Mouse (Mus musculus) small intestine, adult 2 months (tissue): ENCODE measurements around the gene Ddx1.

Source experiments
- CTCF ChIP-seq: fragments of 200-500 bp; IDR thresholded peaks from 2 replicates; pipeline ENCODE4 v1.5.1; 2012; ENCODE audit warnings: low read depth, mild to moderate bottlenecking, control low read depth, inconsistent platforms, low read length, moderate library complexity, mixed read lengths; ENCODE audit not compliant: insufficient replicate concordance, insufficient read length; ENCODE audit errors: extremely low read depth
- POLR2A ChIP-seq: fragments of 200-500 bp; IDR thresholded peaks from 2 replicates; pipeline ENCODE4 v1.6.1; 2012; ENCODE audit warnings: low read depth, mild to moderate bottlenecking, control low read depth, inconsistent platforms, low read length, moderate library complexity

DNA sequence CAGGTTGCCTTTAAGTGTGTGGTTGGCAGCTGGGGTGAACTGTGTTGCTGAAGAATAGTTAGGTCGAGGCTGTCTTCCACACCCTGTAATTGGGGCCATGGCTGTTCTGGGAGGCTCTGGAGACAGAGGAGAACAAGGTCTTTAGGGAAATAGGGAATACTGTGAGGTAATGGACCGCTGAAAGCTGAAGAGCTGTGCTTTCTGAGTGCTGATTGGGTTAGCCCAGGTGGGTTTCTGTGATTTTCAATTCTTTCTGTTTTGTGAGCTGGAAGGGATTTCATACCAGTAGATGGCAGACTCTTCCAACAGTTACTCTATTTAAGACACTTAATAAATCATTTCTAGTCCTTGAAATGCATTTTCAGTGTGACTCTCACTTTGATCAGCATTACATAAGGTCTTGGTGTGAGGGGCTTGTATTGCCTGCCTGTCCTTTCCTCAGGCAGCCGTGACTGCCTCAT is 44.4 kb upstream of the Ddx1 start:
- TF ChIP-seq CTCF (no peak), POLR2A (no peak)
